Mouse (Mus musculus): ENCODE measurements around the gene Vti1b.

GRCm38 (mm10) chr12:79190931-79191673, 18.6 kb upstream of the Vti1b start:
- TF ChIP-seq CTCF (IDR thresholded peaks at IDR 0.05; ENCODE audit: extremely low read depth, insufficient read depth, insufficient read length, insufficient replicate concordance) (no peak), POLR2A (IDR thresholded peaks at IDR 0.05; ENCODE audit: low read depth, low read length) (no peak)
